In genomic region chr15:28133171-28133810, GRCm38 (mm10) we compare ENCODE assay signal across 12 mouse cellular contexts.
DNase-seq lines count a peak whose midpoint lies in the region; ATAC-seq and TF ChIP-seq lines count a peak whose summit lies in the region.
"Had no signal": no experiment of that assay in that cellular context is flagged by ENCODE, and none has a peak within 500 bp of the region (broad histone marks: within the 10 kb centered on the region; RNA-seq: fewer than 3 reads in every experiment).

No protein-coding gene starts in this region.

- no peaks in the 10 kb centered on the region for H3K27me3 ChIP-seq in heart, embryonic 15.5 days
- H3K27me3 ChIP-seq in Patski: no peaks in the 10 kb centered on the region
- no peaks in the 10 kb centered on the region for H3K27me3 ChIP-seq in limb, embryonic 14.5 days (ENCODE audit: control insufficient read depth, insufficient read depth, low read length)

- peak; percentile 18 for TF ChIP-seq CTCF in Patski (IDR thresholded peaks at IDR 0.05)

- no peak for TF ChIP-seq POLR2A in limb, embryonic 14.5 days (IDR thresholded peaks at IDR 0.05; ENCODE audit: borderline replicate concordance, extremely low read depth, insufficient read depth, insufficient read length)

- in situ Hi-C loops in Patski (cut with MboI; ENCODE audit: low pct_unique_long_range_greater_than_20kb): no loop called here

- peak; percentile 12 for DNase-seq in adrenal gland, postnatal 14 days
- DNase-seq in adrenal gland, postnatal 4 days (ENCODE audit: low spot score in 2 of 2): no peak
- no peak for DNase-seq in heart, postnatal 36 days
- peak; percentile 96 for DNase-seq in Patski (ENCODE audit: low read depth, low spot score)
- peak; percentile 52 for DNase-seq in limb, embryonic 14.5 days (ENCODE audit: low spot score)
- no peak for DNase-seq in kidney, adult 8-10 months
- DNase-seq: cerebellum, adult 11 months; thymus, postnatal 36 days had no signal

- no peaks in the 10 kb centered on the region for H3K9me3 ChIP-seq in heart, embryonic 15.5 days (replicated peaks)
- H3K9me3 ChIP-seq in limb, embryonic 14.5 days (ENCODE audit: control insufficient read depth, low read length): no peaks in the 10 kb centered on the region
- H3K9me3 ChIP-seq: midbrain, embryonic 10.5 days had no signal

- no peaks in the 10 kb centered on the region for H3K36me3 ChIP-seq in heart, embryonic 15.5 days
- no peaks in the 10 kb centered on the region for H3K36me3 ChIP-seq in limb, embryonic 14.5 days (ENCODE audit: control insufficient read depth, insufficient read depth, low read length)
- H3K36me3 ChIP-seq: midbrain, embryonic 10.5 days had no signal

- no peak overlapping the region for H3K4me3 ChIP-seq in heart, embryonic 15.5 days
- H3K4me3 ChIP-seq in limb, embryonic 14.5 days (replicated peaks; ENCODE audit: low read length): no peak overlapping the region
- H3K4me3 ChIP-seq: midbrain, embryonic 10.5 days had no signal

- peak overlapping the region; percentile 41 for H3K27ac ChIP-seq in heart, embryonic 15.5 days
- H3K27ac ChIP-seq in limb, embryonic 14.5 days (replicated peaks; ENCODE audit: low read depth, low read length): no peak overlapping the region
- H3K27ac ChIP-seq: kidney, postnatal 0 days; midbrain, embryonic 10.5 days had no signal

- WGBS in heart, embryonic 15.5 days: 29% methylated on average over 10 of the region's 10 CpGs
- WGBS in limb, embryonic 14.5 days: 60% methylated on average over 10 of the region's 10 CpGs

- POLR2A ChIA-PET in Patski (lab: Charles Lee): interaction anchor here (1.4 kb wide), 1 partner anchor 42 kb away, joined by 4 read pairs; no protein-coding TSS in a partner anchor

- peaks cover 17% of the 10 kb centered on the region for H3K4me1 ChIP-seq in heart, embryonic 15.5 days (replicated peaks)
- H3K4me1 ChIP-seq in limb, embryonic 14.5 days (ENCODE audit: control insufficient read depth, insufficient read depth, low read length): 0 out of 2 replicates have a peak, but pooled peaks cover 3% of the 10 kb centered on the region
- H3K4me1 ChIP-seq: midbrain, embryonic 10.5 days had no signal

- ATAC-seq in heart, embryonic 15.5 days (replicated peaks; ENCODE audit: insufficient number of reproducible peaks, insufficient read depth, low FRiP score, low read depth): 0 out of 2 replicates have a peak, but pooled peaks have one; percentile 53
- peak; percentile 94 for ATAC-seq in Patski
- ATAC-seq in limb, embryonic 14.5 days (ENCODE audit: low FRiP score, low read depth): peak; percentile 72
- ATAC-seq in frontal cortex, adult (ENCODE audit: low TSS enrichment): no peak; the same call in 1 of the 2 replicates

- CTCF ChIA-PET in Patski (lab: Charles Lee): interaction anchor here (0.7 to 2.0 kb wide), 10 partner anchors 9 to 207 kb away, joined by 3 to 6 read pairs (median 4); no protein-coding TSS in a partner anchor

- intact Hi-C loops in heart, postnatal 36 days (cut with DNase I): no loop called here

- no peak overlapping the region for H3K4me2 ChIP-seq in heart, embryonic 15.5 days
- no peak overlapping the region for H3K4me2 ChIP-seq in limb, embryonic 14.5 days (replicated peaks; ENCODE audit: low read depth, low read length, severe bottlenecking)

- H3K9ac ChIP-seq in heart, embryonic 15.5 days: no peak overlapping the region
- H3K9ac ChIP-seq in limb, embryonic 14.5 days (ENCODE audit: low read depth, low read length, severe bottlenecking): no peak overlapping the region

Comparison
In these comparisons a context has a peak if more than half of its experiments do, and no peak if none do; other contexts are left out.
1. DNase-seq: peak in adrenal gland, postnatal 14 days (single experiment), Patski (single experiment) and limb, embryonic 14.5 days (single experiment); none in adrenal gland, postnatal 4 days (0 of 2), heart, postnatal 36 days (0 of 2) and kidney, adult 8-10 months (0 of 2).